Mouse (Mus musculus): Measurements from ENCODE around the gene Golm1.

- TF ChIP-seq CTCF (IDR thresholded peaks at IDR 0.05; ENCODE audit: extremely low read depth, insufficient read depth, insufficient read length, insufficient replicate concordance) (no peak), POLR2A (IDR thresholded peaks at IDR 0.05; ENCODE audit: low read depth, low read length) (no peak)
These were observed 11.5 kb downstream of the Golm1 start for GRCm38 (mm10) chr13:59663939-59664712.

Data from spleen, adult 2 months (tissue).